Mouse (Mus musculus): ENCODE results near the gene Sfxn5.

DNA sequence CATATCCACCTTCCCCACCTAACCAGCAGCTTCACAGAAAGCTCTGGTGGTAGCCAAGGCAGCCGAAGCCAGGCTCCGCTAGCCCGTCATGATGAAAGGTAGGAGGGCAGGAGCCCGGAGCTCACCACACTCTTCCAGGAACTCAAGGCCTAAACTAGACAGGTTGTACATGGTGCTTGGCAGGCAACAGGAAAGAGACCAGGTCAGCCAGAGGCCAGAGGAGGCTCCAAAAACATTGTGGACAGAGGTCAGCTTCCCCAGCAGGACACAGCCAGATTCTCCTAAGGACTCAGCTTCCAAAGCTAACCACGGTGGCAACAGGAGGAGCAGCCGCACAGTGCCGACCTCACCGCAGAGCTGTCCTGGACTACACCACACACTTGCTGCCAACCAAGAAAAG is 9.8 kb upstream of the Sfxn5 start:
- no peak for TF ChIP-seq CTCF (IDR thresholded peaks at IDR 0.05; ENCODE audit: borderline replicate concordance, insufficient read depth, low read depth, low read length)
- TF ChIP-seq POLR2A (IDR thresholded peaks at IDR 0.05; ENCODE audit: borderline replicate concordance, insufficient read depth, low read length), result no peak
